Mouse (Mus musculus): ENCODE results near the gene Cep152.

- TF ChIP-seq POLR2A (IDR thresholded peaks at IDR 0.05; ENCODE audit: extremely low read depth, insufficient read depth, low read length) = no peak
- TF ChIP-seq CTCF (IDR thresholded peaks at IDR 0.05; ENCODE audit: low read depth, low read length) = peak; percentile 72
Observed at GRCm38 (mm10) chr2:125659823-125660536, 35.1 kb upstream of the Cep152 start.

Measured in liver, adult 2 months (tissue).